Mouse (Mus musculus) bone marrow macrophage, adult 2 months (primary cell): ENCODE measurements around the gene 2210408I21Rik.

Experiments used
- CTCF ChIP-seq: IDR thresholded peaks from 2 replicates; pipeline ENCODE4 v1.5.1; 2012; ENCODE audit warnings: low read depth, mild to moderate bottlenecking, low read length, moderate library complexity
- POLR2A ChIP-seq: IDR thresholded peaks from 2 replicates; pipeline ENCODE4 v1.6.1; 2012; ENCODE audit warnings: mild to moderate bottlenecking, low read depth, low read length, borderline replicate concordance

DNA sequence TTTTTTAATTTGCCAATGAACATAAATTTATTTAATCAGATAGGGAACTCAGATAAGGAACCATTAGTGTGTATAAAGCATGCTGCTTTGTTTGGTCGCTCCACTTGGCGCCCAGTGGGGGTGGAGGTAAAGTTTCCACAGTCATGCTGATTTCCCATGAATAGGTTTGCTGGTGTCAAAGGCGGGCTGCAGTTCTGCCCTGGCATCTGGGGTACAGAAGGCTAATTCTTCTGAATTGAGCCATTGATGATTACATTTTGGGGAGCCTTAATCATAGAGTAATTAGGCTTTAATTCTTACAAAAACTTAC lies 413.0 kb downstream of the 2210408I21Rik start:
- TF ChIP-seq CTCF, result no peak
- TF ChIP-seq POLR2A, result no peak
